Mouse (Mus musculus) thymus, adult 2 months (tissue): Measurements from ENCODE around the gene Map2. TPM values are rescaled to one million over a fixed set of nuclear protein-coding genes. Genes with fewer than 3 reads are reported as not detected.

Source experiments
- DNase-seq: peaks from one replicate; pipeline ENCODE4 v3.0.0; 2021
- H3K27ac ChIP-seq: fragments of 200-500 bp; 2 replicates; pipeline ENCODE4 v1.5.1; 2012; ENCODE audit warnings: low read length, control low read depth; ENCODE audit not compliant: control insufficient read depth, insufficient read depth
- H3K27me3 ChIP-seq: fragments of 200-500 bp; 2 replicates; pipeline ENCODE4 v1.6.1; 2012; ENCODE audit warnings: mild to moderate bottlenecking, low read length, moderate library complexity, mixed read lengths; ENCODE audit not compliant: control insufficient read depth, insufficient read depth
- H3K36me3 ChIP-seq: fragments of 200-500 bp; 2 replicates; pipeline ENCODE4 v1.6.1; 2012; ENCODE audit warnings: mild to moderate bottlenecking, low read length, moderate library complexity; ENCODE audit not compliant: control insufficient read depth, insufficient read depth
- H3K4me1 ChIP-seq: fragments of 200-500 bp; replicated peaks from 2 replicates; pipeline ENCODE4 v1.6.1; 2012; ENCODE audit warnings: low read length; ENCODE audit not compliant: control insufficient read depth, insufficient read depth
- H3K4me3 ChIP-seq: fragments of 200-500 bp; 2 replicates; pipeline ENCODE4 v1.5.1; 2012; ENCODE audit warnings: mild to moderate bottlenecking, low read length, control low read depth, moderate library complexity; ENCODE audit not compliant: control insufficient read depth, insufficient read depth
- CTCF ChIP-seq: fragments of 200-500 bp; IDR thresholded peaks from 2 replicates; pipeline ENCODE4 v1.5.1; 2012; ENCODE audit warnings: mild to moderate bottlenecking, control low read depth, low read length, moderate library complexity, borderline replicate concordance; ENCODE audit not compliant: control insufficient read depth, poor library complexity, insufficient read depth; ENCODE audit errors: extremely low read depth
- POLR2A ChIP-seq: fragments of 200-500 bp; IDR thresholded peaks from 2 replicates; pipeline ENCODE4 v1.6.1; 2012; ENCODE audit warnings: mild to moderate bottlenecking, low read length, control low read depth, moderate library complexity; ENCODE audit not compliant: control insufficient read depth, poor library complexity, insufficient read depth; ENCODE audit errors: extremely low read depth
- WGBS: fragments of 180-500 bp; shearing (Covaris S2); methylation state at CpG from one replicate; pipeline ENCODE4 v1.1.7; 2018; 5-methylcytosine and 5-hydroxymethylcytosine counted together
- polyA plus RNA-seq: library from polyadenylated mRNA; depleted of rRNA; stranded (reverse); fragments of >200 nt; gene quantifications from 2 replicates; pipeline ENCODE4 v1.2.3, GENCODE M21; 2012

The Map2 gene
- polyA plus RNA-seq, 1 experiment: 4.6 TPM

DNA sequence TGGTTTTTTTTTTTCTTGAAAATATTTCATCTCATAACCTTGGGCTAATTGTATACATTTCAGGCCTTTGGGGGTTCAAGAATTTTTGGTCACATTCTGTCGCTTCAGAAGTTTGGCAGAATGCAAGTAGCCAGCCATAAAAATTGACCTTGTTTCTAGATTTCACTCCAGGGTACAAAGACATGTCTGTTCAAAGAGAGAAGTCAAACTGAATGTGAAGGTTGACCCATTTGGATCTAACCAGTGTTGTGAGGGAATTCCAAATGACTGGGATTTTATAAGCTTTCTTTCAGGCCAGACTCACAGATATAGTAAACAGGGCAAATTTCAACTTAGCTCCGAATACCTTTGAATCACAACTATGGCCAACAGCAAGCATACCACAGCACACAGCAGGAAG lies 196.3 kb downstream of the Map2 start:
- Histone ChIP-seq H3K27me3 (no peaks in the 10 kb centered on the region), H3K4me3 (no peak overlapping the region), H3K4me1 (no peaks in the 10 kb centered on the region), H3K36me3 (no peaks in the 10 kb centered on the region), H3K27ac (no peak overlapping the region)
- DNase-seq: no peak
- 94% methylated on average over 2 of the region's 2 CpGs for WGBS
- TF ChIP-seq CTCF (no peak), POLR2A (no peak)

DNA sequence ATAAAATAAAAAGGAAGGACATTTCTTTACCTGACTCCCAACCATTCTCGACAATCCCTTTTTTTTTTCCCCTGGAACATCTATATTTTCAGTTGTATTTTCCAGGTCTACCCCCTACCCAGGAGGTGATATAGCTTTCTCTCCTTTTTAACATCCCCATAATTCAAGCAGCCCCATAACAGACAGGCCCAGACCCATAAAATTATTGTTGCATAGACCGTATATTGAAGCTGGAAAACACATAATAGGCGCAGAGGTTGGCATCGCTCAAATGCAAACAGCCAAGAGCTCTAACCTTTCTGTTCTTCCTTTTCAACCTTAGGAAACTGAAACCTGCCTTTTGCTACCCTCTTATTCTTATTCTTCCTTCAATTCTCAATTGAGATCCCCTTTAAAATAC lies 211.2 kb downstream of the Map2 start:
- Histone ChIP-seq H3K4me1 (no peaks in the 10 kb centered on the region), H3K36me3 (no peaks in the 10 kb centered on the region), H3K27ac (no peak overlapping the region), H3K4me3 (no peak overlapping the region), H3K27me3 (no peaks in the 10 kb centered on the region)
- no peak for TF ChIP-seq POLR2A
- no peak for TF ChIP-seq CTCF
- no peak for DNase-seq
- 96% methylated on average over 4 of the region's 4 CpGs for WGBS

DNA sequence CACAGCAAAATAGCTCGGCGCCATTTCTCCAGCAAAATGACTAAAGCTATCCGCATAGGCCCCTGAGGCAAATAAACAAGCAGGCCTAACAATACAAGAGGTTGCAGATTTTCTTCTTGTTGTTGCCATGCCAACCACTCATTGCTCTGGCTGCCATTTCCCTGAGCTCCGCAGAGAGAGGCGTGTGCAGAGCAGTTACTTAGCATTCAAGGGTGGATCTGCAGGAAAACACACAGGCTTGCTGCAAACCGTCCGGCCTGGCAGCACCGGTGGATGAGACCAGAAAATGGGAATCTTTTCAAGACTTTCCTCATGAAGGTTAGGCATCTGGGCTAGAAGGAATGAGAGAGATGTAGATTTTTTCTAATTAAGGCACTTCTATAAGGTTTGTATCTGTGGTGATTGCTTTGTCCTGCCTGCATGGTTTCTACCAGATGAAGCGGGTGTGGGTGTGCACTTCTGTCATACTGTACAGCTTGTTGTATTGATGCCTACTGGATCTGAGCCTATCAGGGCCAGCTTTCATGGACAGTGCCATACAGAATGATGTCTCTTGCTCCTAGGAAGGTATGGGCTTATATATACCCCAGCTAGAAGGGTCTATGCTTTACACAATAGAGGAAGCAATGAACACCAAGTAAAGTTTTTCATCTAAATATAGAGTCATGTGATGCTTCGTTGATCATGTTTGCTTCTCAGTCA lies 211.8 kb downstream of the Map2 start:
- H3K36me3 ChIP-seq: no peaks in the 10 kb centered on the region
- H3K4me3 ChIP-seq: no peak overlapping the region
- H3K27me3 ChIP-seq: no peaks in the 10 kb centered on the region
- no peak for TF ChIP-seq CTCF
- TF ChIP-seq POLR2A: no peak
- no peaks in the 10 kb centered on the region for H3K4me1 ChIP-seq
- 92% methylated on average over 10 of the region's 10 CpGs for WGBS
- no peak overlapping the region for H3K27ac ChIP-seq
- DNase-seq: no peak

DNA sequence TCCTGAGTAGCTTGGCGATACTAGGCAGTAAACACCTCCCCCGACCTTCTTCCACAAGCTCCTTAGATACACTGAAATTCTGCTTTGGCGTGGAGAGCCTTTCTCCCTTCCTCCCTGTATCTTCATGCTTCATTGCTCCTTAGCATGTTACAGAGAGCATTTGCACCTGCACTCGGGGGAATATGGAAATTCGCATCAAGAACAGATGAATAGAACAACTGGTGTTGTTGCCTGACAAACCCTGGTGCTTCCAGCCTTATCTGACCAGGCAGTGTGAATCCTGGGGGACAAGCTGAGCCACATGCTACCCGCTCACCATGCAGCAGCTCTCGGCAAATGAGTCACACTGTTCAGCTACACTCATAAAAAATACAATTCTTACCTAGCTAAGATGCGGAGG lies 213.5 kb downstream of the Map2 start:
- WGBS: 79% methylated on average over 8 of the region's 8 CpGs

DNA sequence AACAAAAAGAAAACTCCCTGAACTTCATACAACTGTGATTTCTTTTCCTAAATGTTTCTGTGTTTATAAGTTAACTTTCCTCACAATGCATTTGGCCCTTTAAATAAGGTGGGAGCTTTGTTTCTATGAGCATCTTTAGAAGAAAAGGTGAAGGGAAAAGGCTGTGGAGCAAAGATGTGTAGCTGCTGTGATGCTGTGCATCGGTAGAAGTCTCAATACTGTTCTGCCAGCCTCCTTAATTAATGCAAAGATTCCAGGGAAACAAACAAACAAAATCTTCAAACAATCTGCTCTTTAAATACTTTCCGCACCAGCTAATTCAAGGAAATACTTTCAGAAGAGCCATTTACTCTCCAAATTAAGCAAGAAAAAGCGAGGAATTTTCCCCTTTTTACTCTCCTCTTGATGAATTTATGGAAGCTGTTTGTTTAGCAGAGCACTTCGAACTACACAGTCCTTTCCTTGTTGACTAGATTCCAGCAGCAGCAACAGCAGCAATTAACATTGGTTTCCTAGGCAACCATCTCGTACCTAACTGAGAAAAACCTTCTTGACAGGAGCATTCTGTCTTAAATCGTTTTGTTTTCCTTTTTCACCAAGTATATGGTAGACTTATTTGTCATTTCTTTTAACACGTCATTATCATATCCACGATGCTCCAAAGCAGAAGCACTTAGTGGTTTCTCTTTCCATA lies 220.0 kb downstream of the Map2 start:
- Histone ChIP-seq H3K4me1 (no peaks in the 10 kb centered on the region), H3K36me3 (no peaks in the 10 kb centered on the region), H3K27ac (no peak overlapping the region), H3K27me3 (no peaks in the 10 kb centered on the region), H3K4me3 (no peak overlapping the region)
- no peak for TF ChIP-seq POLR2A
- TF ChIP-seq CTCF: no peak
- WGBS: 41% methylated on average over 8 of the region's 8 CpGs
- DNase-seq: no peak

More for the DNA sequence above, 213.5 kb downstream of the Map2 start:
- no peak overlapping the region for H3K27ac ChIP-seq
- H3K4me1 ChIP-seq: no peaks in the 10 kb centered on the region
- no peaks in the 10 kb centered on the region for H3K27me3 ChIP-seq
- no peaks in the 10 kb centered on the region for H3K36me3 ChIP-seq
- TF ChIP-seq CTCF: no peak
- TF ChIP-seq POLR2A: no peak
- DNase-seq: no peak
- no peak overlapping the region for H3K4me3 ChIP-seq

DNA sequence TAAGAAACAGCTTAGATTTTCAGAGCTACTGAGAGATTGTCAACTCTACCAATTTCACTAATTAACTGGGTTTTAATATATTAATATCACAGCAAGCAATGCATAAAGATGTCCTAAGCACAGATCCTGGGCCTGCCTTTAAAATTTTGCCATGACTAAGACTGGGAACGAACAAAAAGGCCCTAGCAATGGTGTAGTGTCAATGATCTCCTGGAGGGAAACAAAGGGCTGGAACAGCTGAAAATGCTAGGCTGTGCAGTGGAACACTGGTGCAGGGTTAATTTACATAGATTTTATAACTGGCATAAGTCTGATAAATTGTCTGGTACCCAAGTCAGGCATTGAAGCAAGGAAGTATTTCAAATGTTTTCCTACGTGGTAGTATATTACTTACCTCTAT lies 220.8 kb downstream of the Map2 start:
- WGBS: 84% methylated on average over 2 of the region's 2 CpGs
- Histone ChIP-seq H3K27me3 (no peaks in the 10 kb centered on the region), H3K4me1 (no peaks in the 10 kb centered on the region), H3K36me3 (no peaks in the 10 kb centered on the region), H3K4me3 (no peak overlapping the region), H3K27ac (no peak overlapping the region)
- TF ChIP-seq CTCF: no peak
- no peak for TF ChIP-seq POLR2A
- no peak for DNase-seq
